10 mouse cellular contexts compared by ENCODE assay signal in the genomic region with DNA sequence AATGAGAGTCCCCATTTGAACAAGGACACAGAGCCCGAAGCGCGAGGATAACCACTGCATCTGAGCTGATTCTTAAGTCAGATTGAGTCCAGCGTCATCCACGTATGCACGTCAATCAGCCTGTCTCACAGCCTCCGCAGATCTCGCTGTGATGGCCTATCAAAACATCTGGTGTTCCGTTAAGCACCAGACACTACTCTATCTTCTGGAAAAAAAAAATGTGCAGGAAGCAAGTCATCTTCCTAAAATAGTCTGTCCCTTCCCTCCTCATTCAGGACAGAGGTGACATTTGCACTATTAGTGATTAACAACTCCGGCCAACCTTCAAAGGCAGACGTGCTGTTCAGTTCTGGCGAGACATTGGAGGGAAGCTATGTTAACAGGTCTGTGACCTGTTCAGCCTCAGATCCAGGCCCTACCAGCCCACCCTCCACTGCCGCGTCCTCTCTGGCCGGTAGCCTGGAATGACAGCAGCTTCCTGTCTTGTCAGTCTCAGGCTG.
DNase-seq lines count a peak whose midpoint lies in the region; ATAC-seq and TF ChIP-seq lines count a peak whose summit lies in the region.
"Had no signal": no experiment of that assay in that cellular context is flagged by ENCODE, and none has a peak within 500 bp of the region (broad histone marks: within the 10 kb centered on the region; RNA-seq: fewer than 3 reads in every experiment).

No protein-coding gene starts in this region.

- peak; percentile 46 to 54; a peak in 2 of 4 replicates for TF ChIP-seq EP300 in MEL (IDR thresholded peaks at IDR 0.05; ENCODE audit: low read depth in 1 of 2, low read length in 2 of 2)

- ATAC-seq in lung, embryonic 14.5 days (ENCODE audit: insufficient read depth), result no peak
- ATAC-seq: forebrain, embryonic 15.5 days had no signal

- TF ChIP-seq RAD21 in MEL (IDR thresholded peaks at IDR 0.05; ENCODE audit: low read depth, low read length), result no peak

- H3K4me2 ChIP-seq in lung, embryonic 14.5 days, result peak overlapping the region; percentile 59
- H3K4me2 ChIP-seq: forebrain, embryonic 15.5 days; midbrain, embryonic 12.5 days had no signal

- no peaks in the 10 kb centered on the region for H3K27me3 ChIP-seq in MEL (ENCODE audit: control insufficient read depth in 1 of 2, insufficient read depth in 2 of 2, low read length in 2 of 2)
- no peaks in the 10 kb centered on the region for H3K27me3 ChIP-seq in lung, embryonic 14.5 days (ENCODE audit: insufficient read depth, low read length)
- H3K27me3 ChIP-seq: forebrain, embryonic 15.5 days had no signal

- peaks cover 0 to 13% of the 10 kb centered on the region in 2 experiments; a peak in 2 of 4 replicates for H3K36me3 ChIP-seq in MEL (ENCODE audit: control insufficient read depth in 1 of 2, insufficient read depth in 2 of 2, low read length in 2 of 2)
- no peaks in the 10 kb centered on the region for H3K36me3 ChIP-seq in lung, embryonic 14.5 days (ENCODE audit: insufficient read depth)
- H3K36me3 ChIP-seq: forebrain, embryonic 15.5 days; midbrain, embryonic 12.5 days had no signal

- H3K9ac ChIP-seq in MEL (ENCODE audit: control insufficient read depth, low read depth, low read length, poor library complexity, severe bottlenecking), result peak overlapping the region; percentile 66
- no peak overlapping the region for H3K9ac ChIP-seq in lung, embryonic 14.5 days
- H3K9ac ChIP-seq: forebrain, embryonic 15.5 days; midbrain, embryonic 12.5 days had no signal

- 31% methylated on average over 15 of the region's 15 CpGs for WGBS in lung, embryonic 14.5 days

- TF ChIP-seq CTCF in MEL (IDR thresholded peaks at IDR 0.05 in 2 of 3, conservative IDR thresholded peaks at IDR 0.05 in 1 of 3; ENCODE audit: control insufficient read depth in 1 of 3, insufficient read depth in 1 of 3, low read depth in 2 of 3, low read length in 3 of 3, poor library complexity in 1 of 3, severe bottlenecking in 1 of 3), result no peak
- TF ChIP-seq CTCF in lung, embryonic 14.5 days (IDR thresholded peaks at IDR 0.05; ENCODE audit: low read depth), result no peak

- H3K27ac ChIP-seq in MEL (ENCODE audit: control insufficient read depth, low read depth, low read length), result peak overlapping the region; percentile 89
- H3K27ac ChIP-seq in lung, embryonic 14.5 days (ENCODE audit: low read depth), result peak overlapping the region; percentile 85
- H3K27ac ChIP-seq: forebrain, embryonic 15.5 days; midbrain, embryonic 12.5 days had no signal

- H3K4me1 ChIP-seq in MEL (ENCODE audit: control insufficient read depth in 1 of 2, insufficient read depth in 2 of 2, low read length in 2 of 2), result peaks cover 3 to 23% of the 10 kb centered on the region in 2 experiments
- H3K4me1 ChIP-seq in lung, embryonic 14.5 days (ENCODE audit: insufficient read depth), result peaks cover 46% of the 10 kb centered on the region

- no peaks in the 10 kb centered on the region for H3K9me3 ChIP-seq in MEL (replicated peaks; ENCODE audit: insufficient read depth, low read length)
- H3K9me3 ChIP-seq in lung, embryonic 14.5 days (ENCODE audit: low read depth, low read length), result no peaks in the 10 kb centered on the region
- H3K9me3 ChIP-seq: forebrain, embryonic 15.5 days; midbrain, embryonic 12.5 days had no signal

- peak overlapping the region; percentile 24 to 54; a peak in 3 of 4 replicates for H3K4me3 ChIP-seq in MEL (ENCODE audit: control insufficient read depth in 1 of 2, insufficient read depth in 1 of 2, low read depth in 2 of 2, low read length in 2 of 2)
- no peak overlapping the region for H3K4me3 ChIP-seq in lung, embryonic 14.5 days (ENCODE audit: low read depth, low read length)
- H3K4me3 ChIP-seq: forebrain, embryonic 15.5 days; midbrain, embryonic 12.5 days had no signal

- no peaks in the 10 kb centered on the region; the same call in 1 of the 2 replicates for H3K79me2 ChIP-seq in MEL (ENCODE audit: control insufficient read depth, insufficient read depth, low read length, poor library complexity)

- 0 out of 4 replicates have a peak, but pooled peaks of 1 of the 2 experiments have one; percentile 21 for TF ChIP-seq POLR2A in MEL (IDR thresholded peaks at IDR 0.05; ENCODE audit: control insufficient read depth in 1 of 2, insufficient read depth in 1 of 2, low read depth in 1 of 2, low read length in 2 of 2, poor library complexity in 1 of 2)

- peak; percentile 60 for DNase-seq in MEL (ENCODE audit: low read depth, low spot score)
- DNase-seq in adrenal gland, postnatal 36 days, result peak; percentile 53 to 60
- DNase-seq in induced T-regulatory cell, adult 2 months (ENCODE audit: low read depth), result peak; percentile 29
- peak; percentile 62 for DNase-seq in lung, embryonic 14.5 days
- no peak for DNase-seq in right cerebral cortex, postnatal 10 days (ENCODE audit: low spot score in 2 of 2)
- no peak for DNase-seq in left cerebral cortex, adult 8-10 months (ENCODE audit: low spot score in 2 of 2)
- DNase-seq in ovary, postnatal 14 days (ENCODE audit: low spot score), result no peak
- no peak for DNase-seq in B cell, adult 2 months

TF ChIP-seq in MEL, 35 proteins besides CTCF, POLR2A, EP300 and RAD21:
- TF ChIP-seq ETS1 (IDR thresholded peaks at IDR 0.05; ENCODE audit: low read depth, low read length) (peak; percentile 67), MYC (IDR thresholded peaks at IDR 0.05; ENCODE audit: low read depth, low read length) (no peak), ZNF384 (IDR thresholded peaks at IDR 0.05; ENCODE audit: low read depth, low read length) (peak; percentile 82), ZMIZ1 (IDR thresholded peaks at IDR 0.05; ENCODE audit: low read depth, low read length) (no peak), ZKSCAN1 (IDR thresholded peaks at IDR 0.05; ENCODE audit: low read depth, low read length) (no peak), RCOR1 (IDR thresholded peaks at IDR 0.05; ENCODE audit: low read depth, low read length) (0 out of 2 replicates have a peak, but pooled peaks have one; percentile 26), NRF1 (IDR thresholded peaks at IDR 0.05; ENCODE audit: insufficient read depth, low read depth, low read length, poor library complexity, severe bottlenecking) (no peak), TBP (IDR thresholded peaks at IDR 0.05; ENCODE audit: low read depth, low read length) (no peak), TCF12 (IDR thresholded peaks at IDR 0.05; ENCODE audit: low read depth, low read length) (peak; percentile 35; the same call in 1 of the 2 replicates), MYB (IDR thresholded peaks at IDR 0.05; ENCODE audit: low read depth, low read length) (no peak), BHLHE40 (IDR thresholded peaks at IDR 0.05; ENCODE audit: borderline replicate concordance, low read depth, low read length) (no peak), MXI1 (IDR thresholded peaks at IDR 0.05; ENCODE audit: low read depth, low read length) (no peak), USF2 (IDR thresholded peaks at IDR 0.05; ENCODE audit: borderline replicate concordance in 1 of 2, insufficient read depth in 1 of 2, low read depth in 1 of 2, low read length in 2 of 2) (no peak), MEF2A (IDR thresholded peaks at IDR 0.05; ENCODE audit: extremely low read depth, insufficient replicate concordance, low read depth, low read length, poor library complexity, severe bottlenecking) (peak; percentile 78; the same call in 1 of the 2 replicates), MAX (IDR thresholded peaks at IDR 0.05; ENCODE audit: low read length) (no peak), MAZ (IDR thresholded peaks at IDR 0.05; ENCODE audit: low read depth, low read length) (no peak), CHD2 (IDR thresholded peaks at IDR 0.05; ENCODE audit: low read length) (no peak), NELFE (IDR thresholded peaks at IDR 0.05; ENCODE audit: low read depth, low read length) (no peak), USF1 (IDR thresholded peaks at IDR 0.05; ENCODE audit: low read depth, low read length) (no peak), TAL1 (IDR thresholded peaks at IDR 0.05; ENCODE audit: low read length) (no peak), UBTF (IDR thresholded peaks at IDR 0.05; ENCODE audit: borderline replicate concordance, insufficient read depth, low read depth, low read length) (no peak), POLR2AphosphoS2 (IDR thresholded peaks at IDR 0.05; ENCODE audit: low read length) (no peak), MAFK (IDR thresholded peaks at IDR 0.05; ENCODE audit: borderline replicate concordance, low read depth, low read length) (no peak), SIN3A (IDR thresholded peaks at IDR 0.05; ENCODE audit: low read length) (no peak; the same call in 1 of the 2 replicates), ZC3H11A (IDR thresholded peaks at IDR 0.05; ENCODE audit: low read depth, low read length) (no peak), KAT2A (conservative IDR thresholded peaks at IDR 0.05; ENCODE audit: low read depth, low read length) (no peak), POLR2AphosphoS5 (IDR thresholded peaks at IDR 0.05; ENCODE audit: borderline replicate concordance, low read depth, low read length) (no peak), E2F4 (IDR thresholded peaks at IDR 0.05; ENCODE audit: borderline replicate concordance, low read depth, low read length) (no peak), CHD1 (IDR thresholded peaks at IDR 0.05; ENCODE audit: low read depth, low read length) (no peak)

Comparison
In these comparisons a context has a peak if more than half of its experiments do, and no peak if none do; other contexts are left out.
1. DNase-seq: peak in MEL (single experiment), adrenal gland, postnatal 36 days (2 of 2), induced T-regulatory cell, adult 2 months (single experiment) and lung, embryonic 14.5 days (single experiment); none in right cerebral cortex, postnatal 10 days (0 of 2), left cerebral cortex, adult 8-10 months (0 of 2), ovary, postnatal 14 days (single experiment) and B cell, adult 2 months (0 of 2).